Mouse (Mus musculus) liver, adult 2 months (tissue): ENCODE data around the gene Dohh.

Source experiments
- CTCF ChIP-seq: fragments of 200-500 bp; IDR thresholded peaks from 2 replicates; pipeline ENCODE4 v1.5.1; 2011; ENCODE audit warnings: low read depth, low read length, control low read depth
- POLR2A ChIP-seq: fragments of 200-500 bp; IDR thresholded peaks from 2 replicates; pipeline ENCODE4 v1.6.1; 2011; ENCODE audit warnings: low read length, control low read depth; ENCODE audit not compliant: insufficient read depth; ENCODE audit errors: extremely low read depth

GRCm38 (mm10) chr10:81414682-81415081, 30.5 kb downstream of the Dohh start:
- TF ChIP-seq CTCF (no peak), POLR2A (no peak)
